Mouse (Mus musculus): Measurements from ENCODE around the gene Tmpo. TPM values are rescaled to one million over a fixed set of nuclear protein-coding genes. Genes with fewer than 3 reads are reported as not detected.

Tmpo gene
- polyA plus RNA-seq, 2 experiments: 111 to 116 TPM

DNA sequence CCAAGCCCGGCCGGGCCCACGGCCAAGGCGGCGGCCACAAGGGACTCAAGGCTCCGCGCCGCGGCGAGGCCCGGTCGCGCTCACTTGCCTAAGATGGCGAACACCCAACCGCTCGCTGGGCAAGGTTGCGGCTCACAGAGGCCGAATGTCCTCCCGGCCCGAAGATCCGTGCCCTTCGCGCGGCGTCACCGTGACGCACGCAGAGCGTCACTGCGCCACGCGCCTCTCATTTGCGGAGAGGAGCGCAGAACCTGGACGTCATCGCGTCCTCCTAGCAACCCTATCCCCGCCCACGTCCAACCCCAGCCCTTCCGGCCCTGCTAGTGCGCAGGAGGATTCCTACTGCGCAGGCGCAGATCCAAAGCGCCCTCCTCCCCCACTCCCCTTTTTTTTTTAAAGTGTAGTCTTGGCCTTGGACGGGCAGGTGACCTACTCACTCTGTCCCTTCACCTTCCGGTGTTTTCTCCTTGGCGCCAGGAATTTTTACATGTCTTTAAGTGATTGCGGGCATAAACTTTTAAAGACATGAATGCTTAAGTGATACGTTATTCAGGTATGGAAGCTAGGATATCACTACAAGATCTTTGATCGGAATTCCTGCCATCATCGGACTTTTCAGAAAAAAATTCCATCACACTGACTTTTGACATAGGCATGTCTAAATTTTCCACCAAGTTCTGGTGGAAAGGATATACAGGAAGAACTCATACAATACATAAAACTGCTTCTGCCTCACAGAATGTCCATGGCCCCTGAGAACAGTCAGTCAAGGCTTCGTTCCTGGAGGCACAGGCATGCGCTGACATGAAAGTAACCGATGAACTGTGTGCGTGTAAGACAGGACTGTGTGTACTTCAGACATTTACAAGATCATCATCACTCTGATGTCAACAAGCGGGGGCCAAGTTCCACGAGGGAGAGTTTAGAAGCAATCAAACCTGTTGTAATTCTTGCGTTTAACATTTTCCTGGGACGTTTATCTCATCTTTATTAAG lies 57.0 kb downstream of the Tmpo start, which contains the start of gene Slc25a3:
Gene Slc25a3, minus strand, starts transcription at position 232 of the 995 bp plus-strand sequence.
- Histone ChIP-seq H3K9me3 (ENCODE audit: control insufficient read depth, low read length) (no peaks in the 10 kb centered on the region), H3K27me3 (ENCODE audit: control insufficient read depth, insufficient read depth, low read length) (no peaks in the 10 kb centered on the region), H3K27ac (peak within 1 kb of the TSS; percentile 59), H3K9ac (replicated peaks) (peak within 1 kb of the TSS; percentile 84), H3K4me1 (replicated peaks; ENCODE audit: control insufficient read depth in 2 of 2, insufficient read depth in 2 of 2, low read length in 1 of 2) (peaks cover 8 to 17% of the 10 kb centered on the region in 2 experiments), H3K4me2 (ENCODE audit: low read depth) (peak within 1 kb of the TSS; percentile 81), H3K36me3 (replicated peaks; ENCODE audit: control insufficient read depth, insufficient read depth, low read depth) (peaks cover 25% of the 10 kb centered on the region), H3K4me3 (ENCODE audit: insufficient read depth in 1 of 2, low read depth in 2 of 2, low read length in 2 of 2) (peak within 1 kb of the TSS; percentile 80 to 92)
- TF ChIP-seq EP300 (IDR thresholded peaks at IDR 0.05; ENCODE audit: low read depth) (no peak), CTCF (IDR thresholded peaks at IDR 0.05; ENCODE audit: low read depth) (no peak)
- 9% methylated on average over 59 of the region's 59 CpGs for WGBS (ENCODE audit: insufficient replicate concordance)
- DNase-seq (ENCODE audit: low read depth in 3 of 3, low spot score in 3 of 3) (peak; percentile 96 to 98 (median 96)), ATAC-seq (ENCODE audit: insufficient read depth) (peak; percentile 96)

DNA sequence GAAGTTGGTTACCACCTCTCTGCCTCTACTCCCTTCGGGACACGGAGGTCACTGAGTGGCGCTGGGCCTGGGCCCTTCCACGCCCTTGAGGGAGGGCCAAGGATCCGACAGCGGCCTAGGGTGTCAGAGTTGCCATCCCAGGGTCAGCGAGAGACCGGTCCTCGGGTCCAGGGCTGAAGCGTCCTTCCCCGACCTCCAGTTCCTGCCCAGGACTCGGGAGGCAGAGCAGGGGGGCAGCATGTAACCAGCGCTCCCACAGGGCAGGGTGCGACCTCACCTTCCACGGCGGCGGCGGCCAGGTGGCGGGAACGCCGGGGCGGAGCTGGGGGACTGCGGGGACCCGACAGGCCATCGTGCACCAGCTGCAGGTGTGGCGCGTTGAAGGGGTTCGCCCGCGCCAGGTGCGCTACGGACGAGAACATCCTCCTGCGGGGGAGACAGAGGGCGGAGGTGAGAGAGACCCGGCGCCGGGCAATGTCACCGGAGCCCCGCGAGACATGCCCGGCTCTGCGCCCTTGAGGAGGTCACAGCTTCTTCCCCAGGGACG lies 57.8 kb downstream of the Tmpo start:
- Histone ChIP-seq H3K4me3 (ENCODE audit: insufficient read depth in 1 of 2, low read depth in 2 of 2, low read length in 2 of 2) (peak overlapping the region; percentile 80 to 92), H3K4me1 (replicated peaks; ENCODE audit: control insufficient read depth in 2 of 2, insufficient read depth in 2 of 2, low read length in 1 of 2) (peaks cover 8 to 17% of the 10 kb centered on the region in 2 experiments), H3K9me3 (ENCODE audit: control insufficient read depth, low read length) (no peaks in the 10 kb centered on the region), H3K9ac (replicated peaks) (peak overlapping the region; percentile 84), H3K36me3 (replicated peaks; ENCODE audit: control insufficient read depth, insufficient read depth, low read depth) (peaks cover 33% of the 10 kb centered on the region), H3K4me2 (ENCODE audit: low read depth) (peak overlapping the region; percentile 76), H3K27ac (peak overlapping the region; percentile 54), H3K27me3 (ENCODE audit: control insufficient read depth, insufficient read depth, low read length) (no peaks in the 10 kb centered on the region)
- ATAC-seq (ENCODE audit: insufficient read depth) (peak; percentile 66), DNase-seq (ENCODE audit: low read depth in 3 of 3, low spot score in 3 of 3) (peak in 1 of 3 experiments; percentile 37)
- WGBS (ENCODE audit: insufficient replicate concordance): 0% methylated on average over 44 of the region's 44 CpGs
- TF ChIP-seq CTCF (IDR thresholded peaks at IDR 0.05; ENCODE audit: low read depth): no peak; the same call in 1 of the 2 replicates

DNA sequence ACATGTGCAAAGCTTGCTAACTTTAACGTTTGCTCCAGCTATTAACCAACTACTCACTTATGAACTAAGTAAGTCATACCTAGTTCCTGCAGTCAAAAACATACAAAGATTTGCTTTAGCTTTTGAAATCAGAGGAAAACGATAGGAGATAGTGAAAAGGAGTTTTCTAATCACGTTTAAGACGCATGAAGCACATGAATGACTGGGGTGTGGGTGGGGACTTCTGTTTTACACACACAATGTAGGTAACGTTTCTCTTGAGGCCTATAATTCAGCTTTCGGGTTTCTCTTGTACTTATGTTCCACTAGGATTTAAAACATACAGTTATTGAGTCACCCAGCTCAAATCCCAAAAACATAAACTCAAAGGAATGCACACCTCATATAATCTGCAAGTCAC lies 58.5 kb downstream of the Tmpo start:
- TF ChIP-seq CTCF (IDR thresholded peaks at IDR 0.05; ENCODE audit: low read depth): no peak
- TF ChIP-seq EP300 (IDR thresholded peaks at IDR 0.05; ENCODE audit: low read depth): no peak
- Histone ChIP-seq H3K4me1 (replicated peaks; ENCODE audit: control insufficient read depth in 2 of 2, insufficient read depth in 2 of 2, low read length in 1 of 2) (peaks cover 8 to 17% of the 10 kb centered on the region in 2 experiments), H3K27ac (peak overlapping the region; percentile 54; the same call in 1 of the 2 replicates), H3K4me3 (ENCODE audit: insufficient read depth in 1 of 2, low read depth in 2 of 2, low read length in 2 of 2) (peak overlapping the region; percentile 80 to 92), H3K9ac (replicated peaks) (peak overlapping the region; percentile 84), H3K4me2 (ENCODE audit: low read depth) (peak overlapping the region; percentile 76), H3K36me3 (replicated peaks; ENCODE audit: control insufficient read depth, insufficient read depth, low read depth) (peaks cover 40% of the 10 kb centered on the region), H3K9me3 (ENCODE audit: control insufficient read depth, low read length) (no peaks in the 10 kb centered on the region), H3K27me3 (ENCODE audit: control insufficient read depth, insufficient read depth, low read length) (no peaks in the 10 kb centered on the region)
- DNase-seq (ENCODE audit: low read depth in 3 of 3, low spot score in 3 of 3) (no peak), ATAC-seq (ENCODE audit: insufficient read depth) (no peak)
- 10% methylated on average over 6 of the region's 6 CpGs for whole genome bisulfite sequencing (ENCODE audit: insufficient replicate concordance)

DNA sequence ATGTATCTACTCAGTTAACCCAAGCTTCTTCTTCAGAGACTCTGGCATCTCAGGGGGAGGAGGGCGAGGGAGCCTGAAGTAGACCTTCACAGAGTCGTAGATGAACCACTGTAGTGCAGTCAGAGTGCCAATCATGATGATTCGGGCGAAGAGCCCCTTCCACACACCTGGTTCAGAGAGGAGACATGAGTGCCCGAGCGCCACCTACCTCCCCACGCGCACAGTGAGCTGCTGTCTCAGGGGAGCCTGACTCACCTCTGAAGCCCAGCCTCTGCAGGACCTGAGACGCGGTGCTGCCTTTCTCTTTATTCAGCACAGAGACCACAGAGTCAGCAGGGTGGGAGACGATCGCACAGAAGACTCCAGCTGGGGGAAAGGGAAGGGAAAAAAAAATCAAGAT lies 64.2 kb downstream of the Tmpo start:
- WGBS (ENCODE audit: insufficient replicate concordance): 80% methylated on average over 12 of the region's 12 CpGs
- peaks cover 74% of the 10 kb centered on the region for H3K36me3 ChIP-seq (replicated peaks; ENCODE audit: control insufficient read depth, insufficient read depth, low read depth)
- TF ChIP-seq CTCF (IDR thresholded peaks at IDR 0.05; ENCODE audit: low read depth) (no peak), EP300 (IDR thresholded peaks at IDR 0.05; ENCODE audit: low read depth) (no peak)
- peaks cover 2 to 3% of the 10 kb centered on the region in 2 experiments; a peak in 3 of 4 replicates for H3K4me1 ChIP-seq (replicated peaks; ENCODE audit: control insufficient read depth in 2 of 2, insufficient read depth in 2 of 2, low read length in 1 of 2)
- no peaks in the 10 kb centered on the region for H3K27me3 ChIP-seq (ENCODE audit: control insufficient read depth, insufficient read depth, low read length)
- ATAC-seq (ENCODE audit: insufficient read depth) (0 out of 2 replicates have a peak, but pooled peaks have one; percentile 13), DNase-seq (ENCODE audit: low read depth in 3 of 3, low spot score in 3 of 3) (no peak)
- H3K9me3 ChIP-seq (ENCODE audit: control insufficient read depth, low read length): no peaks in the 10 kb centered on the region
- H3K4me3 ChIP-seq (ENCODE audit: insufficient read depth in 1 of 2, low read depth in 2 of 2, low read length in 2 of 2): no peak overlapping the region
- no peak overlapping the region for H3K4me2 ChIP-seq (ENCODE audit: low read depth)
- H3K27ac ChIP-seq: no peak overlapping the region
- no peak overlapping the region for H3K9ac ChIP-seq (replicated peaks)

DNA sequence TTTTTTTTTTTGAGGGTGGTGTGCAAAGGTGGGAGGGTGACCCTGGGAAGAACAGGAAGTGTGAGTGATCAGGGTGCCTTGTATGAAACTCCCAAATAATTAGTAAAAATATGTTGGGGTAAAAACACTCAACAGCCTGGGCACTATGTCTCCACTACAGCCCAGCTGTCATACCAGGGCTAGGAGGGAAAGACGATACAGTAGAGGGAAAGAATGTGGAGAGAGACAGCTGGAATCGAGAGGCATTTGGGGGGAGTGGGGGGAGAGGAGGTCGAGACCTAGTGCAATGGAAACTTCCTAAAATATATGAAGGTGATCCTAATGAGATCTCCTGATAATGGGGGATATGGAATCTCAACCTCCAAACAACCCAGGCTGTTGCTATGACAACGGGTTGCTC lies 71.3 kb downstream of the Tmpo start:
- H3K9me3 ChIP-seq (ENCODE audit: control insufficient read depth, low read length): no peaks in the 10 kb centered on the region
- no peak overlapping the region for H3K4me3 ChIP-seq (ENCODE audit: insufficient read depth in 1 of 2, low read depth in 2 of 2, low read length in 2 of 2)
- no peaks in the 10 kb centered on the region for H3K27me3 ChIP-seq (ENCODE audit: control insufficient read depth, insufficient read depth, low read length)
- no peak overlapping the region for H3K9ac ChIP-seq (replicated peaks)
- DNase-seq (ENCODE audit: low read depth in 3 of 3, low spot score in 3 of 3) (no peak), ATAC-seq (ENCODE audit: insufficient read depth) (no peak)
- no peak overlapping the region for H3K27ac ChIP-seq
- 63% methylated on average over 4 of the region's 4 CpGs for WGBS (ENCODE audit: insufficient replicate concordance)
- no peak overlapping the region for H3K4me2 ChIP-seq (ENCODE audit: low read depth)
- no peaks in the 10 kb centered on the region for H3K4me1 ChIP-seq (replicated peaks; ENCODE audit: control insufficient read depth in 2 of 2, insufficient read depth in 2 of 2, low read length in 1 of 2)
- no peak for TF ChIP-seq CTCF (IDR thresholded peaks at IDR 0.05; ENCODE audit: low read depth)
- TF ChIP-seq EP300 (IDR thresholded peaks at IDR 0.05; ENCODE audit: low read depth): no peak
- H3K36me3 ChIP-seq (replicated peaks; ENCODE audit: control insufficient read depth, insufficient read depth, low read depth): peaks cover 10% of the 10 kb centered on the region
